Mouse (Mus musculus) testis, postnatal 10 days (tissue): Measurements from ENCODE around the gene Hectd4.
A peak's percentile ranks its signal among the peaks of the same experiment; 100 is the strongest.

Experiments
- DNase-seq: peaks from one replicate; pipeline ENCODE4 v3.0.0; 2021; ENCODE audit warnings: low spot score

The Hectd4 gene

DNA sequence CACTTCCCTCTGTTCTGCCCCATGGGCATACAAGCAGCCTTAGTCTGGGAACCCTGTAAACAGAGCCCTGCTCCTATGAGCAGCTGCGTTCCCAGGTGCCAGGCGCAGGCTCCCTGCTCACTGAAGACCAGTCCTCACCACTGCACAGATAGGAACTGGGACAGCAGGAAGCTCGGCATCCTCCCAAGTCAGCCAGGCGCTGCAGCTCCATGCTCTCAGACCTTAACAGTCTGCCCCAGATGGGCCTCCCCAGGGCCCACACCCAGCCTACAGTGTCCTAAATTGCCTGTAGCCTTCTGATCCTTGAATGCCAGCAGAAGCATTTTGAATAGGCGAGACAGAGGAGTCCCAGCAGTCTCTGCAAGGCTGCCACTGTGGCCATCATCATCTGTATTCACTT lies 141.7 kb downstream of the Hectd4 start:
- DNase-seq = no peak

DNA sequence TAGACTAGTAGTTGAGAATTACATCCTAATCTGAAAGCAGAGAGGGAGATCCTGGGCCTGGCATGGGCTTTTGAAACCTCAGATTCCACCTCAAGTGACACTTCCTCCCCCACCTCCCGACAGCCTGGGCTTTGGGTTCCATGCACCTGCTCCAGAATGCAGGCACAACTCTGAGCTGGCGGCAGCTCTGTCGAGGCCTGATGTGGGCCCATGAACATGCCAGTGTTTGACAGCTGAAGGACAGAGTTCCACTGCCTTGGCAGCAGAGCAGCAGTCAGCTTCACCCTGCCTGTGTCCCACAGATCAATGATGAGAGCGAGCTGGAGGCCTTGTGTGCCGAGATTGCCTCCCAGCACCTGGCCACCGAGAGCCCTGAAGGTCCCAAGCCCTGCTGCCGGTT lies 143.4 kb downstream of the Hectd4 start:
- DNase-seq = no peak

DNA sequence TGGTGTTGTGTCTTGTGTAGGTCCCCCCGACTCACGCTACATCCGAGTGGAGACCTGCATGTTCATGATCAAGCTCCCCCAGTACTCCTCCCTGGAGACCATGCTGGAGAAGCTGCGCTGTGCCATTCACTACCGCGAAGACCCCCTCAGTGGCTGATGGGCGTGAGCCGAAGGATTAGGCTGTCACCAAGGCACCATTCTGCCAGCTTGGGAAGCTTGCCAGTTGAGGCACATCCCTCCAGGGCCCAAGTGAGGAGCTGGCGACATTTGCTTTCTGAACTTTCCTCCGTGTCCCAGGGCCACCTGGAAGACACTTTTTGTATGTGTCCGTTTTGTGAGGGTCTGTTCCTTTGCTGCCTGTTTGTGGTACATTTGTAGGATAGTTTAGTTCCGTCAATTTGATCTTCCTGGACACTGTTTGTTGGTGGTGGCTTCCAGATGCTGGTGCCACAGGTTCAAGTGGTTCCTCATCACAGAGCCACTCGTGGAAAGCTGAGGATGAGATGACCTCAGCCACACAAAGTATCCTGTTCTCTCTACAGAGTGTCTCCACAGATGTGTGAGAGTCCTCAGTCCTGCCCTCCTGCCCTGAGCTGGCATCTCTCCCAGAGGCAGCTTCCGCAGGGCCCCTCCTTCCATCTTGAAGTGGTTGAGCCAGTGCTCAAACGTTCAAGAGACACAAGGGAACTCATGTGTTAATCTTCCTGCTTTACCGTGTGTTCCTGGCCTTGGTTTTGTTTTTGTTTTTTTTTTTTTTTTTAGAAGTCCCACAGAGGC lies 146.6 kb downstream of the Hectd4 start:
- no peak for DNase-seq

DNA sequence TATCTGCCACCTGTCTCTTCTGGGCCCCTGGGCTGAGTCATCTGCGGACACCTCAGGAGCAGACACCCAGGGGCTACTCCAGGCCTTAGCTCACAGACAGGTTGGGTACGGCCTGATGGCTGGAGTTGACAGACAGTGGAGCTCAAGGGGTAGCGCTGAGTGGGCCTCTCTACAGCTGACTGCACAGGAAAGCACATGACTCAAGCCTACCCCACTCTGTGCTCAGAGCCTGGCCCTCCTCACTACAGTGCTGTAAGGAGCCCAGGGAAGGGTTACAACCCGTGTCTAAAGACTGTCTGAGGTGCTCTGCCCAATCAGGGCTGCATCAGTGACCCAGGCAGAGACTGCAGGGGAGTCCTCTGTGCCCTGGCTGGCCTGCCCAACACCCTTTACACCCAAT lies 147.2 kb downstream of the Hectd4 start:
- DNase-seq = no peak

DNA sequence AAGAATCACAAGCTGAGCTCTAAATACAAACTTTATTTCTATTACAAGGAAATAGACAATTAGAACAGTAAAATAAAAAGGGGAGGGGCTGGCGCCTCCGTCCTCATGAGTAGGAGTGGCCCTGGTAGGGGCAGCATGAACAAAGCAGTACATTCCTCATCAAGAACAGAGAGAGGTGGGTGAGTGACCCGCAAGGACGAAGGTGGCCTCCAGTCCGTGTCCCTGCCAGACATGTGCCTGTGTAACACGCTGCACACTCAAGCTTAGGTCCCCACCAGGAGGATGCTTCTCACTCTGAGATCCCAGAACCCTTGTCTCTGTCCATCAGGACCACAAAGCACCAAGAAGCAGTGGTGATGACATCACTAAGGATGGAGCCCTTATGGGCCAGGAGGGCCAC lies 151.7 kb downstream of the Hectd4 start:
- DNase-seq = no peak

DNA sequence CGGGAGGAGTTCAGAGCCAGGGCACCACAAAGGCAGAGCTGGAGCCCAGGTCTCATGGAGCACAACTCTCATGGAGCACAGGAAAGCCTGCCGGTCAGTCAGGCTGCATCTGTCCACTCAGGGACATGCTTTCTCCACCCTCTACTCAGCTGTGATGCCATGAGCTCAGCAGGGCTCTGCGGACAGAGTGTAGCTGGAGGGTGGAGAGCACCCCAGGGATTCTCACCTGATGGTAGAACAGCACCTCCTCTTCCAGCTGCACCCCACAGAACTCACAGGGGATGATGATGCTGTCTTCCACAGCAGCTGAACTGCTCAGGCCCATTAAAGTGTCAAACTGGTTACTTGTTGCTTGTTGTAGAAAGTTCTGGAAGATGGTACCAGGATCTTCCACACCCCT lies 154.8 kb downstream of the Hectd4 start:
- DNase-seq = no peak

DNA sequence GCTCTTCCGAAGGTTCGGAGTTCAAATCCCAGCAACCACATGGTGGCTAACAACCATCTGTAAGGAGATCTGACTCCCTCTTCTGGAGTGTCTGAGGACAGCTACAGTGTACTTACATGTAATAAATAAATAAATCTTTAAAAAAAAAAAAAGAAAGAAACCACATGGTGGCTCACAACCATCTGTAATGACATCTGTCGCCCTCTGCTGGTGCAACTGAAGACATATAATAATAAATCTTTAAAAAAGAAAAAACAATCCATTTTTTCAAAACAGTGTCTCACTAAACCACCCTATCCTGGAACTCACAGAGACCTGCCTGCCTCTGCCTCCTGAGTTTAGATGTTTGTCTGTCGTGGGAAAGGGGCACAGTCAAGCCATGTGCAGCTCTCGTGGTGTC lies 157.0 kb downstream of the Hectd4 start:
- DNase-seq = peak; percentile 79

DNA sequence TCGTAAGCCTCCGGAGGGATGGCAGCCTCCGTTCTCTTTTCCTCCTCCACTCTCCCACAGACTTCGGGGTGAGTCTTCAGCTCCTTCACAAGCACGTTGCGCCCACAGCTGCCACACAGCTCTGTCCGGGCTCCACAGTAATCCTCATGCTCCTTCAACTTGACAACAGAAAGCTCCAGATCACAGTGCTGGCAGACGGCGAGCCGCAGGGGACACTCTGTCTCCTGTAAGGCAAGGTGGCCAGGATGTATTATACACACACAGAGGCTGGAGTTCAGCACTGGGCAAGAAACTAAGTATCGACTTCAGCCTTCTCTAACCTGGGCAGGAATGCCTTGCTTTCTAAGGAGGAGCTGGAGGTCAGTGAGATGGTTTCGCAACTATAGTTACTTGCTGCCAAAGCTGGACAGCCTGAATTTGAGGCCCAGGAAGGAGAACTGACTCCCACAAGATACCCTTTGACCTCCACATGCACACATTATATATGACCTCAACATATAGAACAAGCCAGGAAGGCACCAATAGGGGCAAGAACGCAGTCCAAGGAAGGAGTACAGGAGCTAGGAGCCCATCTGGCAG lies 158.7 kb downstream of the Hectd4 start:
- DNase-seq = no peak

DNA sequence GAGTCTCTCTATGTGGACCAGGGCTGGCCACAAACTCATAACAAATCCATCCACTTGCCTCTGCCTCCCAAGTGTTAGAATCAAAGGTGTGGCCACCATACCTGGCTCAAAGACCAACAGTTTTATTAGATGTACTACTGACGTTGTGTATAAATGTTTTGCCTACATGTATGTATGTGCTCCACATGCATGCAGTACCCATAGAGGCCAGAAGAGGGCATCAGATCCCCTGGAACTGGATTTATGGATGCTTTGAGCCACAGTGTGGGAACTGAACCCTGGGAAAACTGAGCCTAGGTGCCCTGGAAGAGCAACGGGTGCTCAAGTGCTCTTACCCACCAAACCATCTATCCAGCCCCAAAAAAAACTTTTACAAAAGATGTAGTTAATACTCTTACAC lies 160.7 kb downstream of the Hectd4 start:
- no peak for DNase-seq

DNA sequence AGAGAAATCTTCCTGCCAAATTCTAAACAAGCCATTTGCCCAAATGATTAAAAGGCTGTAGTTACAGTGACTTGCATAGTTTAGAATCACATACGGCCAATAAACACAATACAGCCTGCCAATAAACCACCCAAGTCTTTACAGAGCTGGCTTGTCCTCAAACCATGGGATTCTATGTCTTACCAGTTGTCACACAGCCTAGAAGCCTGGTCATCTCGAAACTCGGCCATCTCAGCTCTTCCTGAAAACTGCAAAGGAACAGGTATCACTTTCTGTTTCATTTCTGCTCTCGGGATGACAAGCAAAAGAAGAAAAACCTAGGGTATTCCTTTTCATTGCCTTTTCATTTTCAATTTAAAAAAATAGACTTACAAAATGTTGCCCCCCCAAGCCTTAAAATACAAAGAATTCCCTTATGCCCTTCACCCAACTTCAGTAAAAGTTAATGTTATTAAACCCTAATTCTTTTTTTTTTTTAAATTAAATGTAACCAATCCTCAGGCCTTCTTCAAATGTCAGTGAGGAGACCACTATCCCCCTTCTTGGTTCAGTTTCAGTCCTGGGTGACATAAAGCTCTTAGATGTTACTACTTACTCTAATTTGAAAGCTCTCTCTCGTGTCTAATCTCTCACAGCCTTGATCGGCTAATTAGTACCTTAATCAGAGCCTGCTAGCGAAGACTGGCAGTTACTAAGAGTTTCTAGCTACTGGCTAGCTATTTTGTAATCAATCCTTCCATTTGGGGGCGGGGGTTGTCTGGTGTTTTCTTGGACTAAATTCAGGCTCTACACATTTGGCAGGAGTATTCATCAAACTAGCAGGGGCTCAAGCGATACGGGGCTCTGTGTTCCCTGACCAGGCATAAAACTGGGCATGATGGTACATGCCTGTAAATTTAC lies 164.1 kb downstream of the Hectd4 start:
- no peak for DNase-seq

DNA sequence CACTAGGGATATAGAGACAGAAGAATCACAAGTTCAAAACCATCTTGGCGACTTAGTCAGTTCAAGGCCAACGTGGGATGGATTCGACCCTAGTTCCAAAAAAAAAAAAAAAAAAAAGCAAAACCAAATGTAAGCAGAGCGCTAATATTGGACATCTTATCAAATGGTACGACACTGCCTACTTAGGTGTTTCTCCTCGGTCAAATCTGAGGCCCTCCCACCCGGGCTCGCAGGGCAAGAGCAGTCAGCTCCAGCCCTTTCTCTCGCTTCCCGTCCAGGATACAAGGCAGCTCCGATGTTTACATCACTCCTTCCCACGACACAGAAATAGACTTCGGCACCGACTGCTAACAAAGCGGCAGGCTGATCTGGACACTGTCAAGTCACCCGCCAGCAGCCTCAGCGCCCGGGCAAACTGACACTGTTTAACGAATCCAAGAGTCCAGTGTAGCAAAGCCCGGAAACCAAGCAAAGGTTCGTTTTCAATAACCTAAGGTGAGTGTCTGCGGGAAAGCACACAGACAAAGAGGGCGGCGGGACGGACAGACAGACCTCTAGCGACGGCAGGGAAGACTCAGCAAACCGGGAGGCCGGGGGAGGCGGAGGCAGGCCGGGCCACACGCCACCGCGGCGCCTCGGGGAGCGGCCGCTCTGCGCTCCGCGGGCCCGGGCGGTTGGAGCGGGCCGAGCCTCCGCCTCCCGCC lies 164.9 kb downstream of the Hectd4 start:
- DNase-seq = no peak

DNA sequence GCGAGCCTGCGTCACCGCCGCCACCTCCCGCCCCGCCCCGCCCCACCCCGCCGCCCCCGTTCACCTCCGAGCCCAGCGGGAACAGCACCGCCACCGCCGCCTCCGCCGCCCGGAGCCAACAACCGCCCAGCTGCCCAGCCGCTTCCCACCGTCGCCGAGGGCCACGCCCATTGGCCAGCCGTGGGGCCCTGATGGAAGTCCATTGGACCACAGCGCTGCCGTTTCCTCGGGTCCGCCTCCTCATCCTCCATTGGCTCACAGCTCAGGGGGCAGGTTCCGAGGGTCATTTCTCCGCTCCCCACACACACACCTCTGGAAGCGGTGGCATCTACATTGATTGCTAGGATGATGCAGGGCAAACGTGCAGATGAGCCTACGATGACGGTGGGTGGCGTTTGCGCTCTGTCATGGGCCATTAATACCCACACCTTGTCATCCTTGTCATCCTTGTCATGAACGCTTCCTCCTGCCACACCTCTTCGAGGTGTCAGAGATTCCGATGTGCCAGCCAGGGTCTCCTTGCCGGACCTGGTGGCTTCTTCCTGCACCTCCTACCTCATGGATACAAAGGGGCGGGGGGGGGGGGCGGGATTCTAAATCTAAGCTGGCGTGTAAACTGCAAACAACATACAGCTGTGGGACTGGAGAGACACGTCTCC lies 165.6 kb downstream of the Hectd4 start, which contains the start of gene Trafd1:
Trafd1 (minus strand) TSS at position 172 of the 659 bp plus-strand sequence.
- DNase-seq = peak; percentile 96

DNA sequence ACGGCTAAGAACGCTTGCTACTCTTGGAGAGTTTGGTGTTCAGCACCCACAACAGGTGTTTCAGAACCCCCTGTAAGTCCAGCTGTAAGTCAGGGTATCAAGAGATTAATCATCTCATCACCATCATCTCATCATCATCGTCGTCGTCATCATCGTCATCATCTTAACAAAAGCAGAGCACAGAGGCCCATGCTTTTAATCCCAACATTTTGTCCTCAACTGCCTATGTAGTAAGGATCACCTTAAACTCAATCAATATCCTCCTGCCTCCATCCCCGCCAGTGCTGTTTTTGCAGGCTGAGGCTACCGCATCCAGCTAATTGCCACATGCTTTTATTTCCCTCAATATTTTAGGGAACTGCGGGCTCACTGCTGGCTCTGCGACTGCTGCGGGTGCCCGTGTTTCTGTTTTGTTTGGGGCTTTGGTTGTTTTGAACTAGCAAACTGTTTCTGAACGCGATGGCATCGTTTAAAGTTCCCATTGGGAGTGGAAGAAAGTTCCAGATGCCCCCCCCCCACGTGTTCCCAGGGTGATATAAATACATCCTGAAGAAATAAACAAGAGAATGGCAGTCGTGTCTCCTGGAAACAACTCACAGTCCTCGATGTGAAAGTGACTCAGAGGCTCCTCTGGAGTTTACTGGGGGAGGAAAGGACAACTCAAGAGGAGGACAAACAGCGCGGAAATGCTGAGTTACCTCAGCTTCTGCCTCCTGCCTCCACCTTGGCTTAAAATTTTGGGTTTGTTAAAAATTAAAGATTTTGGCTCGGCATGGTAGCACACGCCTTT lies 166.3 kb downstream of the Hectd4 start:
- DNase-seq = no peak

DNA sequence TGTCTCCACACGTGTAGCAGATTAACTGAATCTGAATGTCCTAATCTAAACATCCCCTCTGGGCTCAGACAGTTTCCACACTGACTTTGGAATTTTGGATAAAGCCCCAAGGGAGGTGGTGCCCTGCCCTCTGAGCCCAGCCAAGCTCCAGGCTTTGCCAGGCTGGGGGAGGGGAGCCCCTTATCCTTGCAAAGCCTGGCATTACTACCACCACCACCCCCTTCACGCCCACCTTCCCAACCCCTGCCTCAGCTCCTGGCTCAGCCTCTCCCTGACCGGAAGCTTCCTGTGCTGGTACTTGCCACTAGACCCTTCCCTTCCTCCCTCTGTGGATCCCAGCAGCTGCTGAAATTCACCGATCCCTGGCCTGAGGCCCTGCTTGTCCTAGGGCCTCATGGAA lies 167.1 kb downstream of the Hectd4 start:
- DNase-seq = no peak

DNA sequence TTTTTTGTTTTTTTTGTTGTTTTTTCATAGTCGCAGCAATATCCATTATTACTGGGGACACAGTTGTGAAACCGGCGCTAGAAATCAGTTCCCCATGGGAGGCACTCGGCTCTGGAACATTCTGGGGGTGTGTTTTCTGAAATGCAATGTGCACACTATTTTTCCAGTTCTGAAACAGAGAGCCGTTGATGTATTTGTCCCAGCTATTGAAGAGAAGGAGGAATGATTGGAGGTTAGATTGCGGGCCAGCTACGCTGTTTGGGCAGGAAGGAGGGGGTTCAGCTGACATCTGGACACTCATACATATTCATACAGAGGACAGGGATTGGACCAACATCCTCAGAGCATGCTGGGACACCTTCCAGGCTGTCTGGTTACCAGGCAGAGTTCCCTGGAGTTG lies 169.1 kb downstream of the Hectd4 start:
- DNase-seq = no peak

DNA sequence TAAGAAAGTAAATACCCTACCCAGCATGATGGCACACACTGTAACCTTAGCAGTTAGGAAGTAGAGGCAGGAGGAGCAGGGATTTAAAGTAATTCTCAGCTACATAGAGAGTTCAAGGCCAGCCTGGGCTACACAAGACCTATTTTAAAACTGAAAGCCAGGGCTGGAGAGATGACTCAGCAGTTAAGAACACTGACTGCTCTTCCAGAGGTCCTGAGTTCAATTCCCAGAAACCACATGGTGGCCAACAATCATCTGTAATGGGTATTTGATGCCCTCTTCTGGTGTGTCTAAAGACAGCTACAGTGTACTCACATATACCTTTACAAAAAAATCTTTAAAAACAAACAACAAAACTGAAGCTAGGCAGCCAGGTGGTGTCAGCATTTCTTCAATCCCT lies 169.7 kb downstream of the Hectd4 start:
- no peak for DNase-seq

DNA sequence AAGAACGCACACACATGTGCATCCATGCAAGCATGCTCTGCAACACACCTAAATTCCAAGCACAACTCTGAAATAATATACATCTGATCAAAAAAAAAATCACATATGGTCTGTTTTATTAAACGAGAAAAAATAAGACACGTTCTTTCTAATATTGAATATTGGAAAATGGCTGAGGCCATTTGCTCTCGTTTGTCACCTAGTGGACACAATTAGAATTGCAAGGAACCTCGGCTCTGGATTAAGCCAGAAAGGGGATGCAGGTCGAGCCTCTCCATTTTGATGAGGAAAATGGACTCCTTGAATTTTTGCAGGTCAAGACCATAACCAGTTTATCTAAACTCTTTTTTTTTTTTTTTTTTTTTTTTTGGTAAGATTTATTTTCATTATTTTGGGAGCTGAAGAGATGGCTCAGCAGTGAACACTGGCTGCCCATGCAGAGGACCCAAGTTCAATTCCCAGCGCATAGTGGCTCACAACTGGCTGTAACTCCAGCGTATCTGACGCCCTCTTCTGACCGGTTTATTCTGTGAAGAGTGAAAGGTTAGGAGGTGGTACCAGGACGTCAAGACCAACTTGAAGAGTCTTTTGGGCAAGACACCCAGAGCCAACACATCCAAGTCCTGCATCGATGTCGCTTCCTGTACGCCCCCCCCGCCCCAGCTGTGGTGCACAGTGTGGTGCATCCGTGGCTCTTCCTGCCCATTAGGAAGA lies 172.8 kb downstream of the Hectd4 start:
- DNase-seq = no peak

DNA sequence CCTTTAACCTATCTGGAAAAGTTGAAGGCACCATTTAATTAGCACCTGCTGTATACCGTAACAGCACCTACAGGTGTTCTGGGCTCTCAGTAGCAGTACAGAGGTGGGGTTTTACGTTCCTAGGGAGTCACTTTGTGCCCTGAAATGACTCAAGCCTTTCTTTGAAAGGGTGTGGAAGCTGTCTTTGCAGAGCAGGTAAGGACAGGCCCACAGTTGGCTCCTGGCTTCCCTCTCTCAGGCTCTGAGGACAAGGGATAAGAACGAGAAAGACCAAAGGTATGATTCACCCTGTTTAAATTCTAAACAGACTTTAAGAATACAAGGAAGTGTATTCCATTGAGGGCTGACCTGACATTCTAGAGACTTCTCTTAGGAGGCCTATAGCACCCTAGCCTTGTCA lies 173.4 kb downstream of the Hectd4 start:
- no peak for DNase-seq

DNA sequence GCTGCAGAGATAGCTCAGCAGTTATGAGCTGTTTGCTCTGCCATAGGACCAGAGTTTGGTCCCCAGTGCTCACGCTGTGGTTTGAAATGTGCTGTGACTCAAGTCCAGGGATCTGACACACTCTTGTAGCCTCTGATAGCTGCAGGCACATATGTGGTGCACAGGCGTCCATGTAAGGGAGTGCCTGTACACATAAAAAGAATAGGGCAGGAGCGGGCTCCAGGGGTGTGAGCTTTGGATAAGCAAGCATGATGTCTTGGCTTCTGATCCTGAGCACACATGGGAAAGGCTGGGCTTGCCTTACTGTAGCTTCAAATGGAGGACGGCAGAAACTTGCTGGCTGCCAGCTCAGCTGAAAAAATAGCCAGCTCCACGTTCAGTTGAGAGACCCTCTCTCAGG lies 175.6 kb downstream of the Hectd4 start:
- DNase-seq = no peak
